Mouse (Mus musculus) intestine, postnatal 0 days (tissue): ENCODE measurements around the gene Foxa3. TPM values are rescaled to one million over a fixed set of nuclear protein-coding genes. Genes with fewer than 3 reads are reported as not detected.

Experiments
- ATAC-seq: fragments of 200-750 bp; cut with Nextera tagmentation; 2 replicates; pipeline ENCODE4 v1.8.0; 2017; ENCODE audit warnings: mild to moderate bottlenecking, moderate TSS enrichment, moderate library complexity
- H3K27ac ChIP-seq: fragments of 300-500 bp; sonication (generic); 2 replicates; pipeline ENCODE4 v1.5.1; 2014; ENCODE audit warnings: mild to moderate bottlenecking, low read depth, low read length, moderate library complexity
- H3K27me3 ChIP-seq: fragments of 300-500 bp; sonication (generic); replicated peaks from 2 replicates; pipeline ENCODE4 v1.6.1; 2014; ENCODE audit warnings: low read length, mixed read lengths; ENCODE audit not compliant: control insufficient read depth, insufficient read depth
- H3K36me3 ChIP-seq: fragments of 300-500 bp; sonication (generic); 2 replicates; pipeline ENCODE4 v1.6.1; 2014; ENCODE audit warnings: mild to moderate bottlenecking, moderate library complexity; ENCODE audit not compliant: control insufficient read depth, insufficient read depth
- H3K4me1 ChIP-seq: fragments of 300-500 bp; sonication (generic); replicated peaks from 2 replicates; pipeline ENCODE4 v1.6.1; 2014; ENCODE audit warnings: antibody characterized with exemption, low read length, mixed read lengths; ENCODE audit not compliant: control insufficient read depth, insufficient read depth
- H3K4me2 ChIP-seq: fragments of 300-500 bp; sonication (generic); replicated peaks from 2 replicates; pipeline ENCODE4 v1.6.1; 2014; ENCODE audit warnings: low read depth, mild to moderate bottlenecking, moderate library complexity
- H3K4me3 ChIP-seq: fragments of 300-500 bp; sonication (generic); 2 replicates; pipeline ENCODE4 v1.5.1; 2014; ENCODE audit warnings: low read depth, low read length
- H3K9ac ChIP-seq: fragments of 300-500 bp; sonication (generic); 2 replicates; pipeline ENCODE4 v1.6.1; 2014; ENCODE audit warnings: mild to moderate bottlenecking, low read depth, low read length
- H3K9me3 ChIP-seq: fragments of 300-500 bp; sonication (generic); 2 replicates; pipeline ENCODE4 v1.6.1; 2016; ENCODE audit warnings: mixed run types; ENCODE audit not compliant: control insufficient read depth
- CTCF ChIP-seq: sonication (generic); IDR thresholded peaks from 2 replicates; pipeline ENCODE4 v1.5.1; 2016; ENCODE audit warnings: low read depth, mild to moderate bottlenecking, control low read depth, antibody characterized with exemption, moderate library complexity
- WGBS: fragments of 180-500 bp; shearing (Covaris S2); extraction: QIAGEN DNeasy Blood & Tissue Kit; methylation state at CpG from one replicate; pipeline ENCODE4 v1.1.7; 2014; 5-methylcytosine and 5-hydroxymethylcytosine counted together
- polyA plus RNA-seq: library from polyadenylated mRNA; unstranded; fragments of >200 nt; fragmentation: Nextera tagmentation; extraction: Ambion mirVana; gene quantifications from 2 replicates; pipeline ENCODE4 v1.2.1, GENCODE M21; 2015

The Foxa3 gene
- polyA plus RNA-seq, 1 experiment from 2014 or later, result 12.4 TPM

DNA sequence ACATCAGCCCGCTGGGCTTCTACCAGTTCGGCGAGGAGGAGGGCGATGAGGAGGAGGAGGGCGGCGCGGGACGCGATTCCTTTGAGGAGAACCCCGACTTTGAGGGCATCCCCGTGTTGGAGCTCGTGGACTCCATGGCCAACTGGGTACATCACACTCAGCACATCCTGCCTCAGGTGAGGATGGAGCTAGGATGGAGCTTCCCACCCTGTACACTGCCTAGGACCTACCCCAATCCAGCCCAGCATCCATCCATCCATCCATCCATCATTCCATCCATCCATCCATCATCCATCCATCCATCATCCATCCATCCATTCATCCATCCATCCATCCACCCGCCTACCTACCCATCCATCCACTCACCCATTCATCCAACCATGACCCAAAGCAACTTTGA, 42.6 kb upstream of the Foxa3 start:
- no peak overlapping the region for H3K27ac ChIP-seq
- H3K9ac ChIP-seq, result no peak overlapping the region
- ATAC-seq, result no peak
- TF ChIP-seq CTCF, result no peak
- no peaks in the 10 kb centered on the region for H3K36me3 ChIP-seq
- peaks cover 29% of the 10 kb centered on the region for H3K27me3 ChIP-seq
- H3K4me2 ChIP-seq, result no peak overlapping the region
- H3K4me1 ChIP-seq, result no peaks in the 10 kb centered on the region
- H3K4me3 ChIP-seq, result no peak overlapping the region
- 46% methylated on average over 13 of the region's 13 CpGs for WGBS
- no peaks in the 10 kb centered on the region for H3K9me3 ChIP-seq

DNA sequence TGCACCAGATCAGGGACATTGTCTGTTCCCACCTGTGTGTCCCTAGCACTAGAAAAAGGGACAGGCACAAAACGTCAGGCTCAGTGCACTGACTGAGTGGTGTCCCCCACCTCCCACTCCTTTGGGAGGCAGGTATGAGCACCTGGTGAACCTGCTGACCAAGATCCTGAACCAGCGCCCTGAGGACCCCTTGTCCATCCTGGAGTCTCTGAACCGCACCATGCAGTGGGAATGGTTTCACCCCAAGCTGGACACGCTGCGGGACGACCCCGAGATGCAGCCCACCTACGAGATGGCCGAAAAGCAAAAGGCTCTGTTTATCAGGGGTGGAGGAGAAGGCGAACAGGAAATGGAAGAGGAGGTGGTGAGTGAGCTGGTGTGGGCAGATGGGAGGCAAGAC, 34.1 kb upstream of the Foxa3 start:
- no peaks in the 10 kb centered on the region for H3K9me3 ChIP-seq
- H3K4me1 ChIP-seq, result no peaks in the 10 kb centered on the region
- no peak for ATAC-seq
- H3K27ac ChIP-seq, result no peak overlapping the region
- H3K4me3 ChIP-seq, result no peak overlapping the region
- H3K27me3 ChIP-seq, result no peaks in the 10 kb centered on the region
- H3K4me2 ChIP-seq, result no peak overlapping the region
- TF ChIP-seq CTCF, result no peak
- H3K9ac ChIP-seq, result no peak overlapping the region
- peaks cover 13% of the 10 kb centered on the region; the same call in 1 of the 2 replicates for H3K36me3 ChIP-seq
- WGBS, result 88% methylated on average over 10 of the region's 10 CpGs

DNA sequence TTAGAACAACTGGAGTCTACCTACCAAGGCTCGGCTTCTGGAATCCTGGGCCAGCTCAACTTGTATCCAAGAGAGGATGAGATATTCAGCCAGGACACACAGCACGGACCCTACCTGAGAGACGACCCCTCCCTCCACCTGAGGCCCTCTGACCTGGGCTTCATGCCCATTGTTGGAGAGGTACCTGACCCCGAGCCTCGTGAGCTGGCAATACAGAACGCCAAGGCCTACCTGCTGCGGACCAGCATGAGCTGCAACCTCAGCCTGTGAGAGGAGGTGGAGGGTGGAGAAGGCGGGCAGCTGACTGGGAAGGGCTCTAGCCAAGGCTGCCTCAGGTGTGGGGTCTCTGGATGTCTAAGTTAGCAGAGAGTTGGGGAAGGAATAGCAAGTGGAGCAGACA, 31.8 kb upstream of the Foxa3 start:
- Histone ChIP-seq H3K9me3 (no peaks in the 10 kb centered on the region), H3K27me3 (no peaks in the 10 kb centered on the region), H3K4me3 (no peak overlapping the region), H3K4me1 (no peaks in the 10 kb centered on the region), H3K36me3 (peaks cover 33% of the 10 kb centered on the region), H3K4me2 (no peak overlapping the region), H3K9ac (no peak overlapping the region), H3K27ac (no peak overlapping the region)
- 92% methylated on average over 8 of the region's 8 CpGs for WGBS
- no peak for TF ChIP-seq CTCF
- ATAC-seq, result no peak

- Histone ChIP-seq H3K36me3 (peaks cover 37% of the 10 kb centered on the region), H3K4me1 (no peaks in the 10 kb centered on the region), H3K27ac (no peak overlapping the region), H3K27me3 (no peaks in the 10 kb centered on the region), H3K9me3 (no peaks in the 10 kb centered on the region), H3K4me2 (no peak overlapping the region), H3K4me3 (no peak overlapping the region), H3K9ac (no peak overlapping the region)
- no peak for ATAC-seq
- 77% methylated on average over 9 of the region's 9 CpGs for WGBS
- TF ChIP-seq CTCF, result no peak
Measured at GRCm38 (mm10) chr7:19054777-19055076, 31.4 kb upstream of the Foxa3 start.

DNA sequence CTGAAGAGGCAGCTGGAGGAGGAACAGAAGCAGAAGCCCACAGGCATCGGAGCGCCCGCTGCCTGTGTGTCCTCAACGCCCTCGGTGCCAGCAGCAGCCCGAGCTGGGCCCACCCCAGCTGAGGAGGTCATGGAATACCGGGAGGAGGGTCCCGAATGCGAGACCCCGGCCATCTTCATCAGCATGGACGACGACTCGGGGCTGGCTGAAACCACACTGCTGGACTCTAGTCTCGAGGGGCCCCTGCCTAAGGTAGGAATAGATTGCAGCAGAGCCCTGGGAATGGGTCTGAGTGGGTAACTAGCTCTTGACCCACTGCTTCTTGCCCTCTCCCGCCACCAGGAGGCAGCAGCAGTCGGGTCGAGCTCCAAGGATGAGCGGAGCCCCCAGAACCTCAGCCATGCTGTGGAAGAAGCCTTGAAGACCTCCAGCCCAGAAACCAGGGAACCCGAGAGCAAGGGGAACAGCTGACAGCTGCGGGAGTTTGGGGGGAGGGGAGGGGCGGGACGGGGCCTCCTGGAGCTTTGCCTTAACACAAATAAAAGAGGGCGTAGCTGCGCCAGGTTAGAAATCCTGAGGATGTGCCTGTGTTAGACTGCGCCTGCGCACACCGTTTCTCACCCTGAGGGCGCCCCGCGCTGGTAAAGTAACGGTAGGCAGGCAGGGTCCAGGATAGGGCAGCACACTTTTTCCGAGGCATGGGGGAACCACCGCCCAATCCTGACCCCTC, 30.9 kb upstream of the Foxa3 start, which contains the start of gene Rsph6a:
Gene Rsph6a (plus strand): TSS at position 644 of the 730 bp plus-strand sequence.
- no peak within 1 kb of the TSS for H3K27ac ChIP-seq
- no peaks in the 10 kb centered on the region for H3K9me3 ChIP-seq
- no peaks in the 10 kb centered on the region for H3K27me3 ChIP-seq
- no peaks in the 10 kb centered on the region for H3K4me1 ChIP-seq
- no peak within 1 kb of the TSS for H3K9ac ChIP-seq
- no peak within 1 kb of the TSS for H3K4me3 ChIP-seq
- ATAC-seq, result 0 out of 2 replicates have a peak, but pooled peaks have one; percentile 30
- H3K4me2 ChIP-seq, result no peak within 1 kb of the TSS
- H3K36me3 ChIP-seq, result peaks cover 42% of the 10 kb centered on the region
- peak; percentile 75 for TF ChIP-seq CTCF
- 40% methylated on average over 33 of the region's 33 CpGs for WGBS

- H3K4me3 ChIP-seq, result no peak overlapping the region
- peaks cover 53% of the 10 kb centered on the region for H3K36me3 ChIP-seq
- H3K27me3 ChIP-seq, result no peaks in the 10 kb centered on the region
- WGBS, result 93% methylated on average over 7 of the region's 7 CpGs
- no peak overlapping the region for H3K9ac ChIP-seq
- TF ChIP-seq CTCF, result no peak
- no peak overlapping the region for H3K27ac ChIP-seq
- H3K4me1 ChIP-seq, result no peaks in the 10 kb centered on the region
- H3K9me3 ChIP-seq, result no peaks in the 10 kb centered on the region
- no peak for ATAC-seq
- no peak overlapping the region for H3K4me2 ChIP-seq
Measured at GRCm38 (mm10) chr7:19053136-19053532, 29.8 kb upstream of the Foxa3 start.
